Mouse (Mus musculus) Patski (cell line): ENCODE data around the gene Cd33. TPM values are rescaled to one million over a fixed set of nuclear protein-coding genes. Genes with fewer than 3 reads are reported as not detected.

ENCODE experiments used
- ATAC-seq: fragments of 100-300 bp; one replicate; pipeline ENCODE4 v1.8.0; 2021
- CTCF ChIA-PET: fragments of 350-600 bp; sonication (Branson Sonifier 250); formaldehyde crosslinking; loops from one replicate; lab custom pipeline; 2022; ENCODE audit warnings: inconsistent platforms; lab: Charles Lee
- POLR2A ChIA-PET: fragments of 350-600 bp; sonication (Branson Sonifier 250); formaldehyde crosslinking; loops from one replicate; lab custom pipeline; 2022; ENCODE audit warnings: antibody characterized with exemption, inconsistent platforms; lab: Charles Lee
- DNase-seq: peaks from one replicate; pipeline ENCODE4 v3.0.0-alpha.2; 2011; ENCODE audit warnings: low read depth, low spot score
- H3K27me3 ChIP-seq: fragments of 371-371 bp; one replicate; pipeline ENCODE4 v1.5.1; 2021
- CTCF ChIP-seq: fragments of 100-300 bp; IDR thresholded peaks from one replicate; pipeline ENCODE4 v1.5.1; 2021
- in situ Hi-C: fragments of 300-500 bp; cut with MboI; formaldehyde crosslinking; loops from 3 replicates; pipeline ENCODE4 v1.11.1; 2018; ENCODE audit warnings: low pct_unique_long_range_greater_than_20kb, mixed read lengths
- polyA plus RNA-seq: library from polyadenylated mRNA; unstranded; gene quantifications from one replicate; pipeline ENCODE4 v1.2.3, GENCODE M21; 2021

Cd33 gene
- polyA plus RNA-seq, 1 experiment from 2014 or later = 0.06 TPM

- DNase-seq (no peak), ATAC-seq (peak; percentile 26)
- POLR2A ChIA-PET = no interaction called here
- CTCF ChIA-PET = no interaction called here
- TF ChIP-seq CTCF = no peak
- in situ Hi-C loops = no loop called here
- H3K27me3 ChIP-seq = no peaks in the 10 kb centered on the region
Measured at GRCm38 (mm10) chr7:43554550-43554949, 10.3 kb upstream of the Cd33 start.

- DNase-seq (no peak), ATAC-seq (no peak)
- ChIA-PET CTCF (no interaction called here), POLR2A (no interaction called here)
- no peak for TF ChIP-seq CTCF
- in situ Hi-C loops = no loop called here
- no peaks in the 10 kb centered on the region for H3K27me3 ChIP-seq
Measured at GRCm38 (mm10) chr7:43553153-43553552, 8.9 kb upstream of the Cd33 start.

GRCm38 (mm10) chr7:43548206-43548605 lies 4.0 kb upstream of the Cd33 start:
- ATAC-seq = no peak
- CTCF ChIA-PET = no interaction called here
- in situ Hi-C loops = no loop called here
- no peak for DNase-seq
- no peak for TF ChIP-seq CTCF
- H3K27me3 ChIP-seq = peaks cover 10% of the 10 kb centered on the region
- POLR2A ChIA-PET = no interaction called here

GRCm38 (mm10) chr7:43547666-43548065 lies 3.4 kb upstream of the Cd33 start:
- no peak for ATAC-seq
- POLR2A ChIA-PET = no interaction called here
- peaks cover 14% of the 10 kb centered on the region for H3K27me3 ChIP-seq
- CTCF ChIA-PET = no interaction called here
- TF ChIP-seq CTCF = no peak
- no peak for DNase-seq
- in situ Hi-C loops = no loop called here

- in situ Hi-C loops = no loop called here
Measured at GRCm38 (mm10) chr7:43545656-43546545, 1.7 kb upstream of the Cd33 start.

GRCm38 (mm10) chr7:43538524-43538923 lies 5.7 kb downstream of the Cd33 start:
- ATAC-seq (no peak), DNase-seq (no peak)
- no peak for TF ChIP-seq CTCF
- peaks cover 12% of the 10 kb centered on the region for H3K27me3 ChIP-seq
- ChIA-PET POLR2A (no interaction called here), CTCF (no interaction called here)
- in situ Hi-C loops = no loop called here

More at GRCm38 (mm10) chr7:43545656-43546545, 1.7 kb upstream of the Cd33 start:
- peaks cover 17% of the 10 kb centered on the region for H3K27me3 ChIP-seq
- CTCF ChIA-PET = interaction anchor here (0.9 kb wide), 1 partner anchor 47 kb away, joined by 3 read pairs; no protein-coding TSS in a partner anchor
- DNase-seq = no peak
- no peak for ATAC-seq
- POLR2A ChIA-PET = no interaction called here
- no peak for TF ChIP-seq CTCF

GRCm38 (mm10) chr7:43532936-43533505 lies 11.2 kb downstream of the Cd33 start:
- peaks cover 3% of the 10 kb centered on the region for H3K27me3 ChIP-seq
- CTCF ChIA-PET = no interaction called here
- DNase-seq (no peak), ATAC-seq (no peak)
- no peak for TF ChIP-seq CTCF
- POLR2A ChIA-PET = no interaction called here
- in situ Hi-C loops = no loop called here

GRCm38 (mm10) chr7:43530216-43530785 lies 13.9 kb downstream of the Cd33 start:
- ATAC-seq = no peak

GRCm38 (mm10) chr7:43525313-43525712 lies 18.9 kb downstream of the Cd33 start:
- no peak for DNase-seq
- CTCF ChIA-PET = no interaction called here
- POLR2A ChIA-PET = no interaction called here
- in situ Hi-C loops = no loop called here
- TF ChIP-seq CTCF = no peak
- peaks cover 8% of the 10 kb centered on the region for H3K27me3 ChIP-seq
- ATAC-seq = no peak

More at GRCm38 (mm10) chr7:43530216-43530785, 13.9 kb downstream of the Cd33 start:
- ChIA-PET POLR2A (no interaction called here), CTCF (no interaction called here)
- peaks cover 5% of the 10 kb centered on the region for H3K27me3 ChIP-seq
- no peak for DNase-seq
- in situ Hi-C loops = no loop called here
- no peak for TF ChIP-seq CTCF

GRCm38 (mm10) chr7:43522776-43523175 lies 21.5 kb downstream of the Cd33 start:
- ChIA-PET CTCF (no interaction called here), POLR2A (no interaction called here)
- DNase-seq (no peak), ATAC-seq (no peak)
- in situ Hi-C loops = no loop called here
- H3K27me3 ChIP-seq = peaks cover 8% of the 10 kb centered on the region
- no peak for TF ChIP-seq CTCF

GRCm38 (mm10) chr7:43518341-43518740 lies 25.9 kb downstream of the Cd33 start:
- DNase-seq (no peak), ATAC-seq (no peak)
- ChIA-PET CTCF (no interaction called here), POLR2A (no interaction called here)
- TF ChIP-seq CTCF = no peak
- H3K27me3 ChIP-seq = no peaks in the 10 kb centered on the region
- in situ Hi-C loops = no loop called here
